Mouse (Mus musculus) B cell, adult (primary cell): ENCODE results near the gene Hist1h2ae. TPM values are rescaled to one million over a fixed set of nuclear protein-coding genes. Genes with fewer than 3 reads are reported as not detected.

Experiments used
- total RNA-seq: library from RNA; stranded (reverse); gene quantifications from 4 replicates; pipeline ENCODE4 v1.2.4, GENCODE M21; 2023; ENCODE audit not compliant: inconsistent age

Gene Hist1h2ae
- total RNA-seq, 1 experiment from 2014 or later: 14.4 TPM

Other genes with a start within 250 kb of the Hist1h2ae start
- gene Zfp322a, start 202.0 kb downstream of the Hist1h2ae start, total RNA-seq: 16.9 to 17.9 TPM (median 17.5 TPM) in 4 replicates
- gene Abt1, start 147.4 kb downstream of the Hist1h2ae start, total RNA-seq: 17.4 to 19.6 TPM (median 18.5 TPM) in 4 replicates
- gene Btn1a1, start 105.3 kb downstream of the Hist1h2ae start, total RNA-seq: not detected in 4 replicates
- 0.61 to 1.7 TPM (median 1.6 TPM) in 3 of 4 replicates, not detected in the other for gene Btn2a2, start 82.4 kb downstream of the Hist1h2ae start, total RNA-seq
- 380 to 493 TPM (median 419 TPM) in 4 replicates for gene Hist1h4h, start 40.2 kb downstream of the Hist1h2ae start, total RNA-seq
- 18.4 to 42.2 TPM (median 32.0 TPM) in 4 replicates for gene Hist1h2af, start 37.3 kb downstream of the Hist1h2ae start, total RNA-seq
- 5.1 to 15.0 TPM (median 8.0 TPM) in 4 replicates for gene Hist1h3g, start 35.8 kb downstream of the Hist1h2ae start, total RNA-seq
- 11.3 to 16.6 TPM (median 13.7 TPM) in 4 replicates for gene Hist1h2bh, start 27.8 kb downstream of the Hist1h2ae start, total RNA-seq
- gene Hist1h3f, start 27.2 kb downstream of the Hist1h2ae start, total RNA-seq: 123 to 144 TPM (median 124 TPM) in 4 replicates
- gene Hist1h4f, start 19.6 kb downstream of the Hist1h2ae start, total RNA-seq: 90.4 to 98.1 TPM (median 92.8 TPM) in 4 replicates
- gene Hist1h1d, start 18.0 kb downstream of the Hist1h2ae start, total RNA-seq: 25.4 to 29.9 TPM (median 27.1 TPM) in 4 replicates
- 304 to 393 TPM (median 327 TPM) in 4 replicates for gene Hist1h3e, start 8.9 kb downstream of the Hist1h2ae start, total RNA-seq
- gene Hist1h2bg, start 176 bp upstream of the Hist1h2ae start, total RNA-seq: 482 to 521 TPM (median 495 TPM) in 4 replicates
- gene Hist1h2bf, start 3.0 kb upstream of the Hist1h2ae start, total RNA-seq: 216 to 268 TPM (median 252 TPM) in 4 replicates
- 41.9 to 71.0 TPM (median 49.4 TPM) in 4 replicates for gene Hist1h2ad, start 3.2 kb upstream of the Hist1h2ae start, total RNA-seq
- 32.2 to 49.8 TPM (median 35.5 TPM) in 4 replicates for gene Hist1h3d, start 4.5 kb upstream of the Hist1h2ae start, total RNA-seq
- 154 to 204 TPM (median 177 TPM) in 4 replicates for gene Hist1h4d, start 10.4 kb upstream of the Hist1h2ae start, total RNA-seq
- gene Hist1h2be, start 49.9 kb upstream of the Hist1h2ae start, total RNA-seq: 30.3 to 38.2 TPM (median 33.1 TPM) in 4 replicates
- gene Hist1h1e, start 51.3 kb upstream of the Hist1h2ae start, total RNA-seq: 319 to 416 TPM (median 354 TPM) in 4 replicates
- 10.0 to 14.4 TPM (median 11.1 TPM) in 4 replicates for gene Hist1h2ac, start 112.7 kb upstream of the Hist1h2ae start, total RNA-seq
- 19.7 to 31.0 TPM (median 21.7 TPM) in 4 replicates for gene Hist1h2bc, start 113.0 kb upstream of the Hist1h2ae start, total RNA-seq
- gene Hist1h1t, start 124.6 kb upstream of the Hist1h2ae start, total RNA-seq: 0.77 to 1.4 TPM (median 1.1 TPM) in 3 of 4 replicates, not detected in the other
- 186 to 254 TPM (median 213 TPM) in 4 replicates for gene Hist1h4c, start 127.2 kb upstream of the Hist1h2ae start, total RNA-seq
- gene Hfe, start 139.6 kb upstream of the Hist1h2ae start, total RNA-seq: 0.69 to 2.2 TPM (median 1.4 TPM) in 4 replicates
- gene Hist1h1c, start 167.6 kb upstream of the Hist1h2ae start, total RNA-seq: 908 to 1,217 TPM (median 961 TPM) in 4 replicates
- 12.3 to 17.5 TPM (median 15.7 TPM) in 4 replicates for gene Hist1h3c, start 174.4 kb upstream of the Hist1h2ae start, total RNA-seq
- gene Hist1h2bb, start 175.5 kb upstream of the Hist1h2ae start, total RNA-seq: 71.4 to 93.9 TPM (median 80.8 TPM) in 4 replicates
- 70.2 to 102 TPM (median 85.3 TPM) in 4 replicates for gene Hist1h2ab, start 179.9 kb upstream of the Hist1h2ae start, total RNA-seq
- gene Hist1h3b, start 181.0 kb upstream of the Hist1h2ae start, total RNA-seq: 58.2 to 88.1 TPM (median 67.4 TPM) in 4 replicates
- gene Hist1h4b, start 185.8 kb upstream of the Hist1h2ae start, total RNA-seq: 102 to 129 TPM (median 105 TPM) in 4 replicates
- 166 to 182 TPM (median 176 TPM) in 4 replicates for gene Hist1h4a, start 190.0 kb upstream of the Hist1h2ae start, total RNA-seq
- gene Hist1h3a, start 191.2 kb upstream of the Hist1h2ae start, total RNA-seq: 384 to 431 TPM (median 397 TPM) in 4 replicates
- 34.9 to 57.5 TPM (median 37.6 TPM) in 4 replicates for gene Hist1h1a, start 192.4 kb upstream of the Hist1h2ae start, total RNA-seq
- not detected in 4 replicates for gene Trim38, start 198.7 kb upstream of the Hist1h2ae start, total RNA-seq
- gene Slc17a2, start 235.8 kb upstream of the Hist1h2ae start, total RNA-seq: not detected in 4 replicates